Mouse (Mus musculus) midbrain, postnatal 0 days (tissue): ENCODE measurements around the gene Tacc2. TPM values are rescaled to one million over a fixed set of nuclear protein-coding genes. Genes with fewer than 3 reads are reported as not detected.

ENCODE experiments used
- ATAC-seq: fragments of 200-750 bp; cut with Nextera tagmentation; 2 replicates; pipeline ENCODE4 v1.8.0; 2017; ENCODE audit warnings: moderate number of reproducible peaks, mild to moderate bottlenecking, moderate TSS enrichment, moderate library complexity; ENCODE audit not compliant: low FRiP score
- DNase-seq: peaks from one replicate; pipeline ENCODE4 v3.0.0-alpha.2; 2015; ENCODE audit warnings: low spot score
- H3K27ac ChIP-seq: fragments of 300-500 bp; sonication (generic); 2 replicates; pipeline ENCODE4 v1.5.1; 2014; ENCODE audit warnings: low read depth, mild to moderate bottlenecking, low read length, mixed read lengths
- H3K27me3 ChIP-seq: fragments of 300-500 bp; sonication (generic); 2 replicates; pipeline ENCODE4 v1.6.1; 2014; ENCODE audit warnings: low read length, control low read depth, mixed read lengths; ENCODE audit not compliant: insufficient read depth
- H3K36me3 ChIP-seq: fragments of 300-500 bp; sonication (generic); 2 replicates; pipeline ENCODE4 v1.6.1; 2014; ENCODE audit warnings: low read length, control low read depth, mixed read lengths; ENCODE audit not compliant: insufficient read depth
- H3K4me1 ChIP-seq: fragments of 300-500 bp; sonication (generic); 2 replicates; pipeline ENCODE4 v1.6.1; 2014; ENCODE audit warnings: mild to moderate bottlenecking, control low read depth, antibody characterized with exemption, low read length, mixed read lengths; ENCODE audit not compliant: insufficient read depth
- H3K4me2 ChIP-seq: fragments of 300-500 bp; sonication (generic); 2 replicates; pipeline ENCODE4 v1.6.1; 2014; ENCODE audit warnings: low read depth, mild to moderate bottlenecking, low read length, mixed read lengths; ENCODE audit not compliant: poor library complexity, severe bottlenecking
- H3K4me3 ChIP-seq: fragments of 300-500 bp; sonication (generic); 2 replicates; pipeline ENCODE4 v1.5.1; 2014; ENCODE audit warnings: low read depth, mild to moderate bottlenecking, low read length, moderate library complexity
- H3K9ac ChIP-seq: fragments of 300-500 bp; sonication (generic); replicated peaks from 2 replicates; pipeline ENCODE4 v1.6.1; 2014; ENCODE audit warnings: mild to moderate bottlenecking, low read length, moderate library complexity, mixed read lengths; ENCODE audit not compliant: poor library complexity, severe bottlenecking
- H3K9me3 ChIP-seq: fragments of 300-500 bp; sonication (generic); 2 replicates; pipeline ENCODE4 v1.6.1; 2016; ENCODE audit warnings: low read length, control low read depth
- CTCF ChIP-seq: IDR thresholded peaks from 2 replicates; pipeline ENCODE4 v1.5.1; 2016; ENCODE audit warnings: antibody characterized with exemption, mild to moderate bottlenecking
- WGBS: fragments of 180-500 bp; shearing (Covaris S2); extraction: QIAGEN DNeasy Blood & Tissue Kit; methylation state at CpG from one replicate; pipeline ENCODE4 v1.1.7; 2014; 5-methylcytosine and 5-hydroxymethylcytosine counted together
- polyA plus RNA-seq: library from polyadenylated mRNA; unstranded; fragments of >200 nt; fragmentation: Nextera tagmentation; extraction: Ambion mirVana; gene quantifications from 2 replicates; pipeline ENCODE4 v1.2.1, GENCODE M21; 2015
- total RNA-seq: library from RNA; depleted of rRNA; stranded (reverse); fragments of >200 nt; gene quantifications from 2 replicates; pipeline ENCODE4 v1.2.3, GENCODE M21; 2014

Gene Tacc2
- total and polyA plus RNA-seq, 2 experiments from 2014 or later = 54.8 to 55.9 TPM

DNA sequence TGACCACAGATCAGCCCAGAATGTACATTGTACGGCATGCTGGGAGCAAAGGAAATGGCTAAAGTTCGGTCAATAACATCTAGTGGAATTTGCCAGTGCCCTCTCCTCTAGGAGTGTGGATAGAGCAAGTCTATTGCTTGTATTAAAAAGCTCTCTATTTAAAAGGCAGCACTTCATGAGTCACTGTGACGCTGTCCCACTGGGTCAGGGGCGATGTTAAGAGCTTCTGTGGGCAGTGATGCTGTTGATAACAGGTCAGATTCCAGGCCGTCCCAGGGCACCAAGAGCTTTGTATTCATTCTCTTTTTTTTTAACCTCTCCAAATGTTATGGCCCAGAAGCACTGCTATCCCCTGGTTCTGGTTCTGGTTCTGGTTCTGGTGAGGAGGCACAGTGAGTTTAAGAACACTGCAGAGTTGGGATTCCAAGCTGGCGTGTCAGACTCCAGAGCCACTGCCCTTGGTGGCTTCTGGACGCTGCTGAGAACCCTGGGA, 179.2 kb downstream of the Tacc2 start:
- TF ChIP-seq CTCF = no peak
- H3K27me3 ChIP-seq = no peaks in the 10 kb centered on the region
- H3K9ac ChIP-seq = no peak overlapping the region
- WGBS = 86% methylated on average over 7 of the region's 7 CpGs
- no peak for DNase-seq
- no peak overlapping the region for H3K4me2 ChIP-seq
- no peak overlapping the region for H3K4me3 ChIP-seq
- no peaks in the 10 kb centered on the region for H3K4me1 ChIP-seq
- peak overlapping the region; percentile 2; the same call in 1 of the 2 replicates for H3K27ac ChIP-seq
- peaks cover 55% of the 10 kb centered on the region for H3K36me3 ChIP-seq
- no peaks in the 10 kb centered on the region for H3K9me3 ChIP-seq
- no peak for ATAC-seq

- Histone ChIP-seq H3K4me3 (no peak overlapping the region), H3K4me1 (no peaks in the 10 kb centered on the region), H3K36me3 (peaks cover 49% of the 10 kb centered on the region), H3K4me2 (no peak overlapping the region), H3K9me3 (no peaks in the 10 kb centered on the region), H3K27me3 (no peaks in the 10 kb centered on the region), H3K27ac (no peak overlapping the region), H3K9ac (no peak overlapping the region)
- no peak for DNase-seq
- no peak for ATAC-seq
- no peak for TF ChIP-seq CTCF
- 91% methylated on average over 11 of the region's 11 CpGs for WGBS
These were observed 180.2 kb downstream of the Tacc2 start for GRCm38 (mm10) chr7:130757326-130757865.

GRCm38 (mm10) chr7:130762071-130762897, 185.0 kb downstream of the Tacc2 start:
- Histone ChIP-seq H3K27me3 (no peaks in the 10 kb centered on the region), H3K4me1 (no peaks in the 10 kb centered on the region), H3K9ac (no peak overlapping the region), H3K27ac (peak overlapping the region; percentile 51), H3K4me3 (no peak overlapping the region), H3K4me2 (no peak overlapping the region), H3K9me3 (no peaks in the 10 kb centered on the region), H3K36me3 (peaks cover 40% of the 10 kb centered on the region)
- ATAC-seq (peak; percentile 62), DNase-seq (peak; percentile 90)
- WGBS = 28% methylated on average over 17 of the region's 17 CpGs
- TF ChIP-seq CTCF = peak; percentile 93

GRCm38 (mm10) chr7:130764160-130764559, 186.9 kb downstream of the Tacc2 start:
- no peak for TF ChIP-seq CTCF
- ATAC-seq (no peak), DNase-seq (no peak)
- no peaks in the 10 kb centered on the region for H3K4me1 ChIP-seq
- no peak overlapping the region for H3K4me2 ChIP-seq
- H3K9me3 ChIP-seq = no peaks in the 10 kb centered on the region
- no peak overlapping the region for H3K9ac ChIP-seq
- WGBS = 97% methylated on average over 17 of the region's 17 CpGs
- H3K27ac ChIP-seq = no peak overlapping the region
- H3K27me3 ChIP-seq = no peaks in the 10 kb centered on the region
- H3K4me3 ChIP-seq = no peak overlapping the region
- H3K36me3 ChIP-seq = peaks cover 33% of the 10 kb centered on the region

GRCm38 (mm10) chr7:130766411-130767170, 189.4 kb downstream of the Tacc2 start:
- H3K36me3 ChIP-seq = peaks cover 13% of the 10 kb centered on the region; the same call in 1 of the 2 replicates
- H3K4me2 ChIP-seq = no peak overlapping the region
- no peaks in the 10 kb centered on the region for H3K27me3 ChIP-seq
- H3K4me1 ChIP-seq = no peaks in the 10 kb centered on the region
- no peak overlapping the region for H3K9ac ChIP-seq
- H3K27ac ChIP-seq = no peak overlapping the region
- no peak overlapping the region for H3K4me3 ChIP-seq
- TF ChIP-seq CTCF = no peak
- no peak for DNase-seq
- no peak for ATAC-seq
- 76% methylated on average over 30 of the region's 30 CpGs for WGBS
- H3K9me3 ChIP-seq = no peaks in the 10 kb centered on the region
